Comparison of ENCODE assay signal across 15 mouse cellular contexts in genomic region chr17:49813893-49814640, GRCm38 (mm10).
DNase-seq lines count a peak whose midpoint lies in the region; TF ChIP-seq lines count a peak whose summit lies in the region.
"Had no signal": no experiment of that assay in that cellular context is flagged by ENCODE, and none has a peak within 500 bp of the region (broad histone marks: within the 10 kb centered on the region; RNA-seq: fewer than 3 reads in every experiment).

No protein-coding gene starts in this region.

- no peaks in the 10 kb centered on the region for H3K4me1 ChIP-seq in ES-Bruce4 (ENCODE audit: control insufficient read depth, insufficient read depth, low read length)
- H3K4me1 ChIP-seq: liver, embryonic 15.5 days had no signal

- no peak for TF ChIP-seq POLR2A in ES-Bruce4 (IDR thresholded peaks at IDR 0.05; ENCODE audit: insufficient read depth, low read length)

- H3K27me3 ChIP-seq in ES-Bruce4 (ENCODE audit: control insufficient read depth, insufficient read depth, low read length, poor library complexity, severe bottlenecking), result no peaks in the 10 kb centered on the region
- H3K27me3 ChIP-seq: hindbrain, embryonic 12.5 days; liver, embryonic 15.5 days had no signal

- no peak overlapping the region for H3K4me3 ChIP-seq in left cerebral cortex, adult 2 months
- H3K4me3 ChIP-seq in ES-Bruce4 (ENCODE audit: low read depth, low read length), result no peak overlapping the region
- H3K4me3 ChIP-seq: embryonic facial prominence, embryonic 10.5 days; hindbrain, embryonic 12.5 days; liver, embryonic 15.5 days had no signal

- TF ChIP-seq EP300 in ES-Bruce4 (IDR thresholded peaks at IDR 0.05; ENCODE audit: insufficient read depth, low read depth, low read length), result no peak

- no peak overlapping the region for H3K9ac ChIP-seq in ES-Bruce4 (ENCODE audit: low read depth, poor library complexity, severe bottlenecking)
- H3K9ac ChIP-seq: hindbrain, embryonic 12.5 days; liver, embryonic 15.5 days had no signal

- DNase-seq in cerebellum, adult 11-12 months, result peak; percentile 20
- no peak for DNase-seq in cerebellum, postnatal 4 days (ENCODE audit: low spot score in 2 of 2)
- no peak for DNase-seq in left cerebral cortex, adult 2 months (ENCODE audit: extremely low spot score in 1 of 2, low spot score in 2 of 2)
- DNase-seq in left cerebral cortex, adult 18-20 months (ENCODE audit: low spot score in 2 of 2), result no peak
- peak; percentile 52 to 54 for DNase-seq in cerebellum, postnatal 14 days
- DNase-seq in urinary bladder, postnatal 4 days (ENCODE audit: low spot score in 2 of 2), result no peak
- DNase-seq in urinary bladder, adult 2 months (ENCODE audit: low spot score), result no peak
- DNase-seq: heart, adult 18-20 months; kidney, adult 8-10 months; kidney, postnatal 36 days; lung, postnatal 14 days had no signal

- H3K9me3 ChIP-seq in ES-Bruce4 (replicated peaks; ENCODE audit: control insufficient read depth, insufficient read depth, low read length, poor library complexity, severe bottlenecking), result no peaks in the 10 kb centered on the region
- H3K9me3 ChIP-seq: embryonic facial prominence, embryonic 10.5 days; hindbrain, embryonic 12.5 days; liver, embryonic 15.5 days had no signal

- H3K36me3 ChIP-seq in ES-Bruce4 (ENCODE audit: control insufficient read depth, insufficient read depth, low read length, poor library complexity, severe bottlenecking), result no peaks in the 10 kb centered on the region
- H3K36me3 ChIP-seq: embryonic facial prominence, embryonic 10.5 days; hindbrain, embryonic 12.5 days; liver, embryonic 15.5 days had no signal

- intact Hi-C loops in left cerebral cortex, adult 2 months (cut with DNase I), result no loop called here

- peak; percentile 17 for TF ChIP-seq CTCF in left cerebral cortex, adult 2 months (IDR thresholded peaks at IDR 0.05)
- peak; percentile 14 for TF ChIP-seq CTCF in ES-Bruce4 (IDR thresholded peaks at IDR 0.05; ENCODE audit: low read depth, low read length)

- H3K27ac ChIP-seq in left cerebral cortex, adult 2 months, result no peak overlapping the region
- H3K27ac ChIP-seq in ES-Bruce4 (ENCODE audit: insufficient read depth, low read length), result no peak overlapping the region
- H3K27ac ChIP-seq: embryonic facial prominence, embryonic 10.5 days; hindbrain, embryonic 12.5 days; liver, embryonic 15.5 days had no signal

Comparison
In these comparisons a context has a peak if more than half of its experiments do, and no peak if none do; other contexts are left out.
1. DNase-seq: peak in cerebellum, adult 11-12 months (single experiment) and cerebellum, postnatal 14 days (2 of 2); none in cerebellum, postnatal 4 days (0 of 2), left cerebral cortex, adult 2 months (0 of 2), left cerebral cortex, adult 18-20 months (0 of 2), urinary bladder, postnatal 4 days (0 of 2) and urinary bladder, adult 2 months (single experiment).